Mouse (Mus musculus) ZHBTc4 (cell line): Measurements from ENCODE around the gene Gsdma2.

Source experiments
- DNase-seq: peaks from one replicate; pipeline ENCODE4 v3.0.0-alpha.2; 2011; ENCODE audit warnings: low read depth, low spot score

Gene Gsdma2

GRCm38 (mm10) chr11:98698849-98699640 is 52.5 kb downstream of the Gsdma2 start:
- DNase-seq: no peak

DNA sequence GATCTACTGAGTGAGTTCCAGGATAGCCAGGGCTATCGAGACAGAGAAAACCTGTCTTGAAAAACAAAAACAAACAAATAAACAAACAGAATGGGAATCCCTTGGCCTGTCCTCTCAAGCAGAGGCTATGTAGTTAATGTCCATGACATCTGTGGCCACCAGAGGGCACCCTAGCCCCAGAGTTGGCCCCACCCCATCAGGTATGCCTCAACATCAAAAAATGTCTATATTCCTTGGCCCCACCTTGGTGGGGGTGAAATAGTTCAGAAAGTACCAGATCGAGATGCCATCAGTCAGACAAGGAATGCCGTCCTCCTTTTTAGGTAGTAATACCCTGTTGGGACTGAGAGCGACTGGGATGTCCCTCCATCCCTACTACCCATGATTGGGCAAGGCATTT is 53.4 kb downstream of the Gsdma2 start:
- peak; percentile 78 for DNase-seq

DNA sequence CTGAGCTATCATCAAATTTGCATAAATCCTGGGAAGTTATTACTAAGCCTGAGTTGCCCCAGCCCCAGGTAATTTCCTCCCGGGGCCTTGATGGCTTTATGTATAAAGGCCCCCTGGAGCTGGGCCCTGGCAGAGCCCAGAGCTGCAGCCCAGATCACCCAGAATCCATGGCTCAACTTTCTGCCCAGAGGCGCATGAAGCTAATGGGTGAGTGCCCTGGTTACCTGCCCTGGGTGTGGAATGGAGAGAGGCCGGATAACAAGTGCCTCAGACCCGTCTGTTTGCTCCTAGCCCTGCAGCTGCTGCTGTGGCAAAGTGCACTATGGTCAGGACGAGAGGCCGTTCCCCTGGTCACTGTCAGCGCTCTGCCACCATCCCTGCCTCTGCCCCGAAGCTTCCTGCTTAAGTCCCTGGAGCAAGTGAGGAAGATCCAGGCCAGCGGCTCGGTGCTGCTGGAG is 54.7 kb downstream of the Gsdma2 start, which contains the start of gene Csf3:
Gene Csf3, plus strand, starts transcription at position 51 of the 458 bp plus-strand sequence.
- DNase-seq: no peak

DNA sequence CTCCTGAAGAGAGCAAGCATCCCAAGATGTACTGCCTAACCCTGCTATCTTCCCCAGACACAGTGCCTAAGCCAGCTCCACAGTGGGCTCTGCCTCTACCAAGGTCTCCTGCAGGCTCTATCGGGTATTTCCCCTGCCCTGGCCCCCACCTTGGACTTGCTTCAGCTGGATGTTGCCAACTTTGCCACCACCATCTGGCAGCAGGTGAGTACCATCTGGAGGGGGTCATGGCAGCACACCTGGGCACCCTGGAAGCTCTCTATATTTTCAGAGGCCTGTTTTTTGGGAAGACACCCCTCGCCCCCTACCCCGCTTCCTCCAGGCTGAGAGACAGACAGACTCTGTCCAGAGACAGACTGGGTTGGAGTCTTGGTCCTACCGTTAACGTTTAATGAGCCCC is 55.8 kb downstream of the Gsdma2 start:
- DNase-seq: no peak

GRCm38 (mm10) chr11:98705021-98705420 is 58.5 kb downstream of the Gsdma2 start:
- no peak for DNase-seq
